In genomic region chr4:155487746-155488145, GRCm38 (mm10) we compare ENCODE assay signal across 9 mouse cellular contexts. TPM values are rescaled to one million over a fixed set of nuclear protein-coding genes. Genes with fewer than 3 reads are reported as not detected.
A peak's percentile ranks its signal among the peaks of the same experiment; 100 is the strongest.
DNase-seq lines count a peak whose midpoint lies in the region; ATAC-seq and TF ChIP-seq lines count a peak whose summit lies in the region.
"Had no signal": no experiment of that assay in that cellular context is flagged by ENCODE, and none has a peak within 500 bp of the region (broad histone marks: within the 10 kb centered on the region; RNA-seq: fewer than 3 reads in every experiment).

No protein-coding gene starts in this region.

- H3K4me2 ChIP-seq in forebrain, embryonic 15.5 days (replicated peaks), result no peak overlapping the region
- 0 out of 2 replicates have a peak overlapping the region, but pooled peaks have one; percentile 7 for H3K4me2 ChIP-seq in intestine, embryonic 15.5 days (replicated peaks)

- H3K4me3 ChIP-seq in forebrain, embryonic 10.5 days, result no peak overlapping the region
- no peak overlapping the region for H3K4me3 ChIP-seq in forebrain, embryonic 15.5 days
- H3K4me3 ChIP-seq in lung, adult 2 months (replicated peaks; ENCODE audit: extremely low read depth, low read depth, low read length), result no peak overlapping the region
- no peak overlapping the region for H3K4me3 ChIP-seq in intestine, embryonic 15.5 days (replicated peaks)

- DNase-seq in forebrain, embryonic 10.5 days (ENCODE audit: extremely low spot score, low spot score), result no peak
- peak; percentile 36 for DNase-seq in lung, adult 2 months
- no peak for DNase-seq in lung, postnatal 25 days (ENCODE audit: low spot score)
- DNase-seq in cerebellum, adult 11 months, result no peak
- no peak for DNase-seq in cerebellum, postnatal 36 days

- H3K4me1 ChIP-seq in forebrain, embryonic 10.5 days, result peaks cover 46% of the 10 kb centered on the region
- H3K4me1 ChIP-seq in forebrain, embryonic 15.5 days, result peaks cover 21% of the 10 kb centered on the region
- peaks cover 40% of the 10 kb centered on the region for H3K4me1 ChIP-seq in lung, adult 2 months (ENCODE audit: control insufficient read depth, insufficient read depth, low read length)
- H3K4me1 ChIP-seq in intestine, embryonic 15.5 days (replicated peaks), result peaks cover 44% of the 10 kb centered on the region

- H3K36me3 ChIP-seq in forebrain, embryonic 10.5 days (replicated peaks), result no peaks in the 10 kb centered on the region
- H3K36me3 ChIP-seq in forebrain, embryonic 15.5 days, result no peaks in the 10 kb centered on the region
- no peaks in the 10 kb centered on the region for H3K36me3 ChIP-seq in intestine, embryonic 15.5 days

- no peaks in the 10 kb centered on the region for H3K9me3 ChIP-seq in forebrain, embryonic 10.5 days
- no peaks in the 10 kb centered on the region for H3K9me3 ChIP-seq in forebrain, embryonic 15.5 days
- no peaks in the 10 kb centered on the region for H3K9me3 ChIP-seq in intestine, embryonic 15.5 days

- no peak for TF ChIP-seq POLR2A in lung, adult 2 months (IDR thresholded peaks at IDR 0.05; ENCODE audit: borderline replicate concordance, extremely low read depth, low read depth, low read length)

- 0 out of 2 replicates have a peak overlapping the region, but pooled peaks have one; percentile 8 for H3K27ac ChIP-seq in forebrain, embryonic 10.5 days
- no peak overlapping the region for H3K27ac ChIP-seq in forebrain, embryonic 15.5 days (replicated peaks)
- peak overlapping the region; percentile 90 for H3K27ac ChIP-seq in intestine, embryonic 15.5 days

- H3K27me3 ChIP-seq in forebrain, embryonic 10.5 days (ENCODE audit: poor library complexity, severe bottlenecking), result no peaks in the 10 kb centered on the region
- no peaks in the 10 kb centered on the region for H3K27me3 ChIP-seq in forebrain, embryonic 15.5 days
- H3K27me3 ChIP-seq in intestine, embryonic 15.5 days (replicated peaks), result no peaks in the 10 kb centered on the region

- ATAC-seq in forebrain, embryonic 15.5 days (replicated peaks), result no peak
- ATAC-seq in intestine, embryonic 15.5 days, result no peak
- ATAC-seq in neutrophil, adult 5-6 weeks (ENCODE audit: extremely low read depth, insufficient number of reproducible peaks, low FRiP score, poor library complexity, severe bottlenecking), result peak; percentile 25; the same call in 1 of the 2 replicates
- ATAC-seq: activated CD4-positive, CD25-positive, alpha-beta regulatory T cell, adult 4 months had no signal

- 47% methylated on average over 3 of the region's 3 CpGs for WGBS in forebrain, embryonic 10.5 days
- WGBS in forebrain, embryonic 15.5 days, result 37% methylated on average over 3 of the region's 3 CpGs
- WGBS in lung, adult 2 months, result 19% methylated on average over 3 of the region's 3 CpGs
- WGBS in intestine, embryonic 15.5 days, result 31% methylated on average over 3 of the region's 3 CpGs

- TF ChIP-seq CTCF in lung, adult 2 months (IDR thresholded peaks at IDR 0.05; ENCODE audit: insufficient read depth, low read length), result no peak

- H3K9ac ChIP-seq in forebrain, embryonic 15.5 days (replicated peaks), result no peak overlapping the region
- 0 out of 2 replicates have a peak overlapping the region, but pooled peaks have one; percentile 2 for H3K9ac ChIP-seq in intestine, embryonic 15.5 days

RNA-seq across cellular contexts. Expression of gene Gnb1, which starts 3.4 kb away (rescaled TPM):
- polyA plus RNA-seq in forebrain, embryonic 10.5 days (2016; fragmentation: Nextera tagmentation; extraction: Ambion mirVana), result 607 and 643 TPM in 2 replicates
- polyA plus RNA-seq in forebrain, embryonic 15.5 days (2015; fragmentation: Nextera tagmentation; extraction: Ambion mirVana), result 1,112 and 1,114 TPM in 2 replicates
- 683 and 872 TPM in 2 replicates for polyA plus RNA-seq in lung, adult 2 months (2012; rRNA removed)
- polyA plus RNA-seq in intestine, embryonic 15.5 days (2015; fragmentation: Nextera tagmentation; extraction: Ambion mirVana), result 460 and 467 TPM in 2 replicates
- 120 and 143 TPM in 2 replicates for total RNA-seq in neutrophil, adult 5-6 weeks (2017)

RNA-seq across cellular contexts. Expression of gene Tmem52, which starts 18.8 kb away (rescaled TPM):
- not detected in 2 replicates for polyA plus RNA-seq in forebrain, embryonic 10.5 days (2016; fragmentation: Nextera tagmentation; extraction: Ambion mirVana)
- 0.19 TPM in 1 of 2 replicates, not detected in the other for polyA plus RNA-seq in forebrain, embryonic 15.5 days (2015; fragmentation: Nextera tagmentation; extraction: Ambion mirVana)
- polyA plus RNA-seq in lung, adult 2 months (2012; rRNA removed), result 3.5 and 5.2 TPM in 2 replicates
- 2.1 and 2.2 TPM in 2 replicates for polyA plus RNA-seq in intestine, embryonic 15.5 days (2015; fragmentation: Nextera tagmentation; extraction: Ambion mirVana)
- total RNA-seq in neutrophil, adult 5-6 weeks (2017), result not detected in 2 replicates
- polyA plus RNA-seq: activated CD4-positive, CD25-positive, alpha-beta regulatory T cell, adult 4 months had no signal
